Mouse (Mus musculus) forebrain, postnatal 0 days (tissue): ENCODE measurements around the gene Prkacb. TPM values are rescaled to one million over a fixed set of nuclear protein-coding genes. Genes with fewer than 3 reads are reported as not detected.
A peak's percentile ranks its signal among the peaks of the same experiment; 100 is the strongest.

ENCODE experiments used
- ATAC-seq: fragments of 200-750 bp; cut with Nextera tagmentation; 2 replicates; pipeline ENCODE4 v1.8.0; 2017; ENCODE audit warnings: mild to moderate bottlenecking, moderate library complexity
- DNase-seq: peaks from one replicate; pipeline ENCODE4 v3.0.0-alpha.2; 2015
- H3K27ac ChIP-seq: fragments of 300-500 bp; sonication (generic); 2 replicates; pipeline ENCODE4 v1.5.1; 2014; ENCODE audit warnings: low read depth, mild to moderate bottlenecking, antibody characterized with exemption, low read length, moderate library complexity, mixed read lengths
- H3K27me3 ChIP-seq: fragments of 300-500 bp; sonication (generic); 2 replicates; pipeline ENCODE4 v1.6.1; 2014; ENCODE audit warnings: mild to moderate bottlenecking, low read length, mixed read lengths; ENCODE audit not compliant: insufficient read depth
- H3K36me3 ChIP-seq: fragments of 300-500 bp; sonication (generic); 2 replicates; pipeline ENCODE4 v1.6.1; 2014; ENCODE audit warnings: mild to moderate bottlenecking, moderate library complexity; ENCODE audit not compliant: insufficient read depth
- H3K4me1 ChIP-seq: fragments of 300-500 bp; sonication (generic); 2 replicates; pipeline ENCODE4 v1.6.1; 2014; ENCODE audit warnings: antibody characterized with exemption; ENCODE audit not compliant: insufficient read depth
- H3K4me2 ChIP-seq: fragments of 300-500 bp; sonication (generic); 2 replicates; pipeline ENCODE4 v1.6.1; 2014; ENCODE audit warnings: low read depth, mild to moderate bottlenecking, moderate library complexity
- H3K4me3 ChIP-seq: fragments of 300-500 bp; sonication (generic); 2 replicates; pipeline ENCODE4 v1.5.1; 2014; ENCODE audit warnings: low read depth, low read length, mixed read lengths
- H3K9ac ChIP-seq: fragments of 300-500 bp; sonication (generic); 2 replicates; pipeline ENCODE4 v1.6.1; 2014; ENCODE audit warnings: mild to moderate bottlenecking
- H3K9me3 ChIP-seq: fragments of 300-500 bp; sonication (generic); 2 replicates; pipeline ENCODE4 v1.6.1; 2016; ENCODE audit warnings: low read length
- CTCF ChIP-seq: sonication (generic); IDR thresholded peaks from 2 replicates; pipeline ENCODE4 v1.5.1; 2016; ENCODE audit warnings: antibody characterized with exemption, control low read depth, low read depth
- WGBS: fragments of 180-500 bp; shearing (Covaris S2); extraction: QIAGEN DNeasy Blood & Tissue Kit; methylation state at CpG from one replicate; pipeline ENCODE4 v1.1.7; 2014; 5-methylcytosine and 5-hydroxymethylcytosine counted together
- polyA plus RNA-seq: library from polyadenylated mRNA; unstranded; fragments of >200 nt; fragmentation: Nextera tagmentation; extraction: Ambion mirVana; gene quantifications from 2 replicates; pipeline ENCODE4 v1.2.1, GENCODE M21; 2015
- total RNA-seq: library from RNA; depleted of rRNA; stranded (reverse); fragments of >200 nt; gene quantifications from 2 replicates; pipeline ENCODE4 v1.2.3, GENCODE M21; 2014

Gene Prkacb
- total and polyA plus RNA-seq, 2 experiments from 2014 or later = 208 to 369 TPM

DNA sequence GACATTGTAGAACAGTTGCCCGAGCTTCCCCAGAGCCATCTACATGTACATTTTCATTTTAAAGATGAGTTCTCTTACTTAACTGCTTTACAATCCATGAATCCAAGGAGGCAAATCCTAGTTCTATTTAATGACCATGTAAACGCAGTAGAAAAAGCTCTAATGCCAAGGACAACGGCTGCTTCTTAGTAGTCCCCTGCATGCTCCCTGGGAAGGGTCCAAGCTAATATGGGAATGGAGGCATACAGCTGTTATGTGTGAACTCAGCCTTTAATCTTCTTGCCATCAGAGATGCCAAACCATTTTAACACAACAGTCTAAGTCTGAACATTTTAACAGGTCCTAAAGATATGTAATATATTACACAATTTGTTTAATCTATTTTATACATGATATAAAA lies 32.5 kb downstream of the Prkacb start:
- DNase-seq (no peak), ATAC-seq (no peak)
- Histone ChIP-seq H3K4me2 (no peak overlapping the region), H3K9ac (no peak overlapping the region), H3K27ac (no peak overlapping the region), H3K4me1 (0 out of 2 replicates have a peak, but pooled peaks cover 7% of the 10 kb centered on the region), H3K27me3 (no peaks in the 10 kb centered on the region), H3K9me3 (no peaks in the 10 kb centered on the region), H3K4me3 (no peak overlapping the region), H3K36me3 (no peaks in the 10 kb centered on the region)
- 50% methylated on average over 3 of the region's 3 CpGs for WGBS
- TF ChIP-seq CTCF = no peak

GRCm38 (mm10) chr3:146778913-146779312 lies 33.9 kb downstream of the Prkacb start:
- DNase-seq (no peak), ATAC-seq (no peak)
- no peaks in the 10 kb centered on the region for H3K9me3 ChIP-seq
- H3K4me2 ChIP-seq = no peak overlapping the region
- no peak for TF ChIP-seq CTCF
- H3K36me3 ChIP-seq = no peaks in the 10 kb centered on the region
- no peak overlapping the region for H3K27ac ChIP-seq
- 0 out of 2 replicates have a peak, but pooled peaks cover 7% of the 10 kb centered on the region for H3K4me1 ChIP-seq
- H3K27me3 ChIP-seq = no peaks in the 10 kb centered on the region
- 61% methylated on average over 8 of the region's 8 CpGs for WGBS
- H3K4me3 ChIP-seq = no peak overlapping the region
- no peak overlapping the region for H3K9ac ChIP-seq

DNA sequence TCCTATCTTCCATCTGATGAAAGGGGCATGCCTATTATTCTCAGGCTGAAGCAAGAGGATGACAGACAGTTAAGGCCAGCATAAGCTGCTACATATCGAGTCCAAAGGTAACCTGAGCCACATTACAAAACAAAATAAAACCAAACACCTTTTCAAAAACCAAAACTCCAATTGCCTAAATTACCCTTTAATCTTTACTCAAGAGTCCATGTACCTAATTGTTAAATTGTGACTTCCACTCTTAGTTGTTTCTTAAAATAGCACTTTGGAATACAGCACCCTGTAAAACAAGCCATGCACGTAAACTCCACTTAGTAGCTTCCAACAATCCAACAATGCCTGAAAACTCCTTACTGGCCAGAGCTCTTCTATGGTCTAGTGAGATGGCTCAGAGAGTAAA lies 34.3 kb downstream of the Prkacb start:
- no peak for TF ChIP-seq CTCF
- Histone ChIP-seq H3K4me1 (0 out of 2 replicates have a peak, but pooled peaks cover 7% of the 10 kb centered on the region), H3K4me3 (no peak overlapping the region), H3K4me2 (no peak overlapping the region), H3K9me3 (no peaks in the 10 kb centered on the region), H3K36me3 (no peaks in the 10 kb centered on the region), H3K27ac (no peak overlapping the region), H3K9ac (no peak overlapping the region), H3K27me3 (no peaks in the 10 kb centered on the region)
- DNase-seq = no peak
- no peak for ATAC-seq
- 67% methylated on average over 2 of the region's 2 CpGs for WGBS

- 0 out of 2 replicates have a peak, but pooled peaks cover 7% of the 10 kb centered on the region for H3K4me1 ChIP-seq
- no peak for ATAC-seq
- no peaks in the 10 kb centered on the region for H3K9me3 ChIP-seq
Measured at GRCm38 (mm10) chr3:146776711-146777110, 36.1 kb downstream of the Prkacb start.

DNA sequence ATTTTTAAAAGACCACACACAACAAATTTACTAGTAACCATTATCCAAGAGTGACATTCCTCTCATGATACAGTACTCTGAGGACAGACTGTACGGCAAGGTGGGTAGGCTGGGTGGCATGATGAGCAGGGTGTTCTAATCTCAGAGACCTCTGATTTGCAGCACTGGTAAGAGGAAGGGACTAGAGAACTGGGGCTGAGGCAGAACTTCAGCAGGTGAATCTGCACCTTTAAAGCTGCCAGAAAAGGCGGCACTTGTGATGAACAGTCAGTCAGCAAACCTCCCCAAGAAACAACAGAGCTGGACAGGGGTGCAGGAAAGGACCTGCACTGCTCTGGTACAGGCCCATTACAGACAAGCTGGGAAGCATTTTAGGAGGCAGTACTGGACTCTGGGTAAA lies 41.9 kb downstream of the Prkacb start:
- peak overlapping the region; percentile 50 for H3K4me3 ChIP-seq
- TF ChIP-seq CTCF = no peak
- H3K27ac ChIP-seq = peak overlapping the region; percentile 96
- no peaks in the 10 kb centered on the region for H3K9me3 ChIP-seq
- ATAC-seq (no peak), DNase-seq (peak; percentile 32)
- 49% methylated on average over 2 of the region's 2 CpGs for WGBS
- H3K36me3 ChIP-seq = no peaks in the 10 kb centered on the region
- H3K4me2 ChIP-seq = peak overlapping the region; percentile 58
- peak overlapping the region; percentile 73 for H3K9ac ChIP-seq
- peaks cover 22% of the 10 kb centered on the region; the same call in 1 of the 2 replicates for H3K4me1 ChIP-seq
- H3K27me3 ChIP-seq = no peaks in the 10 kb centered on the region

More at GRCm38 (mm10) chr3:146776711-146777110, 36.1 kb downstream of the Prkacb start:
- 70% methylated on average over 5 of the region's 5 CpGs for WGBS
- no peaks in the 10 kb centered on the region for H3K27me3 ChIP-seq
- no peaks in the 10 kb centered on the region for H3K36me3 ChIP-seq
- H3K4me2 ChIP-seq = no peak overlapping the region
- DNase-seq = no peak
- no peak for TF ChIP-seq CTCF
- no peak overlapping the region for H3K9ac ChIP-seq
- H3K27ac ChIP-seq = no peak overlapping the region
- no peak overlapping the region for H3K4me3 ChIP-seq

GRCm38 (mm10) chr3:146769940-146770659 lies 42.7 kb downstream of the Prkacb start:
- peak; percentile 83 for DNase-seq
- peak; percentile 81 for ATAC-seq
- TF ChIP-seq CTCF = 0 out of 2 replicates have a peak, but pooled peaks have one; percentile 7
- Histone ChIP-seq H3K27ac (peak overlapping the region; percentile 96), H3K36me3 (no peaks in the 10 kb centered on the region), H3K4me1 (peaks cover 22% of the 10 kb centered on the region; the same call in 1 of the 2 replicates), H3K4me3 (peak overlapping the region; percentile 50), H3K9me3 (no peaks in the 10 kb centered on the region), H3K27me3 (no peaks in the 10 kb centered on the region), H3K4me2 (peak overlapping the region; percentile 58), H3K9ac (peak overlapping the region; percentile 73)
- WGBS = 4% methylated on average over 17 of the region's 17 CpGs

DNA sequence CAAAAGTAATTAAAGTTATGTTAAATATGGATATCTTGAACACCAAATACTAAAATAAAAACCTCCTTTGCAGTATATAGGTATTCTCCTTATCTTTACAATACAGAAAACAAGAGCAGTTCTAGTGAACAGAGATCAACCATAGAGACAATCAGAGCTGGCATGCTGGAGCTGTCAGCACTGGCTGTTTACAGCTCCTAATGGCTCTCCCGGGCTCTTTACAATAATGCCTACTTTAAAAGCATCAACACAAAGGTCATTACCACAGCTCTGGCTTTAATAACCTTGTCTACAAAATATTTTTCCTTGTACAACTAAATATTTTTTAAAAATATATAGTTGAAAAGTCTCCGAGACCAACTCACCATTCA lies 43.2 kb downstream of the Prkacb start:
- Histone ChIP-seq H3K27me3 (no peaks in the 10 kb centered on the region), H3K9me3 (no peaks in the 10 kb centered on the region), H3K4me2 (peak overlapping the region; percentile 58), H3K27ac (peak overlapping the region; percentile 96), H3K4me1 (peaks cover 22% of the 10 kb centered on the region; the same call in 1 of the 2 replicates), H3K9ac (peak overlapping the region; percentile 73), H3K4me3 (peak overlapping the region; percentile 50), H3K36me3 (no peaks in the 10 kb centered on the region)
- no peak for TF ChIP-seq CTCF
- WGBS = 4% methylated on average over 2 of the region's 2 CpGs
- peak; percentile 28; the same call in 1 of the 2 replicates for ATAC-seq
- no peak for DNase-seq
